Mouse (Mus musculus) neural tube, embryonic 13.5 days (tissue): ENCODE data around the gene Ulbp1. TPM values are rescaled to one million over a fixed set of nuclear protein-coding genes. Genes with fewer than 3 reads are reported as not detected.
A peak's percentile ranks its signal among the peaks of the same experiment; 100 is the strongest.

Experiments used
- ATAC-seq: fragments of 200-750 bp; cut with Nextera tagmentation; 2 replicates; pipeline ENCODE4 v1.8.0; 2017; ENCODE audit warnings: low read depth, mild to moderate bottlenecking, moderate TSS enrichment, moderate library complexity
- H3K27ac ChIP-seq: fragments of 300-500 bp; sonication (generic); replicated peaks from 2 replicates; pipeline ENCODE4 v1.5.1; 2015; ENCODE audit warnings: moderate library complexity, mild to moderate bottlenecking, inconsistent platforms
- H3K27me3 ChIP-seq: fragments of 300-500 bp; sonication (generic); 2 replicates; pipeline ENCODE4 v1.6.1; 2015; ENCODE audit warnings: mild to moderate bottlenecking, inconsistent platforms
- H3K36me3 ChIP-seq: fragments of 300-500 bp; sonication (generic); 2 replicates; pipeline ENCODE4 v1.6.1; 2015; ENCODE audit warnings: mild to moderate bottlenecking, inconsistent platforms
- H3K4me1 ChIP-seq: fragments of 300-500 bp; sonication (generic); replicated peaks from 2 replicates; pipeline ENCODE4 v1.6.1; 2015; ENCODE audit warnings: inconsistent platforms
- H3K4me2 ChIP-seq: fragments of 300-500 bp; sonication (generic); 2 replicates; pipeline ENCODE4 v1.6.1; 2015; ENCODE audit warnings: inconsistent platforms, mild to moderate bottlenecking, moderate library complexity
- H3K4me3 ChIP-seq: fragments of 300-500 bp; sonication (generic); 2 replicates; pipeline ENCODE4 v1.5.1; 2015; ENCODE audit warnings: mild to moderate bottlenecking, inconsistent platforms
- H3K9ac ChIP-seq: fragments of 300-500 bp; sonication (generic); 2 replicates; pipeline ENCODE4 v1.6.1; 2015; ENCODE audit warnings: moderate library complexity, mild to moderate bottlenecking, inconsistent platforms
- H3K9me3 ChIP-seq: fragments of 300-500 bp; sonication (generic); 2 replicates; pipeline ENCODE4 v1.6.1; 2016; ENCODE audit warnings: inconsistent platforms
- WGBS: fragments of 180-500 bp; shearing (Covaris S2); methylation state at CpG from one replicate; pipeline ENCODE4 v1.1.7; 2015; 5-methylcytosine and 5-hydroxymethylcytosine counted together
- polyA plus RNA-seq: library from polyadenylated mRNA; unstranded; fragments of >200 nt; fragmentation: Nextera tagmentation; extraction: Ambion mirVana; gene quantifications from 2 replicates; pipeline ENCODE4 v1.2.1, GENCODE M21; 2015

Ulbp1 gene
- polyA plus RNA-seq, 1 experiment from 2014 or later, result 0.71 TPM

DNA sequence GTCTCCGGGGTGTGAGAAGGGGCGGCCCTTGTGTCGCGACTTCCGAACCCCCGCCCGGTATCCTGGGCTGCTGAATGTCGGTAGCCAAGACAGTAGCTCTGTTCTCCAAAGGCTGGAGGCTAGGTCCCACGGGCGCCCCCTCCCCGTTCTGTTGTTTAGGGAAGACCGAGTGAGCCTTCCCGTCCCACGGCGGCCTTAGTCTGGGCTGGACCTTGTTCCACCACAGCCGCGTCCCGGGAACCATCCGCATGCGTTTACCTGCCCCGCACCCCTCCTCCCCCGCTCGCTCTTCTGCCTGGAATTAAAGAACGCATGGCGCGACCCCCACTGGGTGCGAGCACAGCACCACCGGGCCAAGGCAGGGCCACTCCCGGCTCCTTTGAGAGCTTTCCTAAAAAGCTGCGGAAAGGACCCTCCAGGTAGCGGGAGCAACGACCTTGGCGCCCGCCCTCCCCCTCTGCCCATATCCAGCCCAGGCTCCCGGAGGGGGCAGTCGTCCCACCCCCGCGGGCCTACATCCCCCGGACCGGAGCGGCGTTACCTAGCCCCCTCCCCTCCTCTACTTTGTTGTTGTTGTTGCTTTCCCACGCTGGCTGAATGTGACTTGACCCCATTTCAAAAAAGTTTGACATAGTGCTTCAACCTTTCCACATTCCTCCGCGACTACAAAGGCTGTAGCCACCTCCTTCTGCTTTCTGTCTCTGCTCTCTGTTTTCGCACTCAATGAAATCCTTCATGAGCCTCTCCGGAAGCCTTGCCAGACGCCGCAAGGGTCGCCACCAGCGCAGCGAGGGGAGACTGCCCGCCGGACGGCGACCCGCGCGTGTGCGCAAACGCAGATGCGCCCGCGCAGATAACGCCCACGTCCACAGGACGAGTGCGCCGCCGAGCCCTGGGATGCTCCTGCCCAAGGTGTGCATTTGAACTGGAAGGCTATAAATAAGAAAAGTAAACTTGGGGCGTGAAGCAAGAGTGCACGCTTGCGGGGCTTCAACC lies 81.2 kb downstream of the Ulbp1 start:
- Histone ChIP-seq H3K9me3 (no peaks in the 10 kb centered on the region), H3K4me3 (peak overlapping the region; percentile 63), H3K4me2 (peak overlapping the region; percentile 100), H3K4me1 (peaks cover 28% of the 10 kb centered on the region), H3K27me3 (peaks cover 49% of the 10 kb centered on the region), H3K36me3 (no peaks in the 10 kb centered on the region), H3K9ac (peak overlapping the region; percentile 65), H3K27ac (no peak overlapping the region)
- WGBS, result under 1% methylated on average over 73 of the region's 73 CpGs
- ATAC-seq, result peak; percentile 42; the same call in 1 of the 2 replicates

DNA sequence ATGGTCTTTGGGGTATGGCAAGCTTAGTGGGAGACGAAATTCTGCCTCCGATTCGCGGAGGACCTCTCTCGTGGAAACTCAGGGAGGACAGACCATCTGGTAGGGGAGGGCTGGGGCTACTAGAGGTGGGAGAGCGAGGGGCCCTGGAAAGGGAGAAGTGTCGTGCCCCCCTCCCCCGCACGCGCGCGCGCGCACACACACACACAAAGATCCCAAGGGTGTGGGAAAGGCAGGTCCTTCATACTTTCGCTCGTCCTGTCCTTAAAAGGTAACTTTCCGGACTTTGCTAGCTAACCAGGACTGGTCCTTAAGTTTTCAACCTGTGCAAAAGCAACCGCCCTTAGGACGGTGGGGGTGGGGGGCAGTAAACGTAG lies 81.9 kb downstream of the Ulbp1 start:
- WGBS, result under 1% methylated on average over 20 of the region's 20 CpGs
- H3K27me3 ChIP-seq, result peaks cover 49% of the 10 kb centered on the region
- peak overlapping the region; percentile 63 for H3K4me3 ChIP-seq
- peak overlapping the region; percentile 65 for H3K9ac ChIP-seq
- peak; percentile 46 for ATAC-seq
- no peaks in the 10 kb centered on the region for H3K9me3 ChIP-seq
- H3K36me3 ChIP-seq, result no peaks in the 10 kb centered on the region
- peaks cover 28% of the 10 kb centered on the region for H3K4me1 ChIP-seq
- peak overlapping the region; percentile 100 for H3K4me2 ChIP-seq
- H3K27ac ChIP-seq, result no peak overlapping the region

DNA sequence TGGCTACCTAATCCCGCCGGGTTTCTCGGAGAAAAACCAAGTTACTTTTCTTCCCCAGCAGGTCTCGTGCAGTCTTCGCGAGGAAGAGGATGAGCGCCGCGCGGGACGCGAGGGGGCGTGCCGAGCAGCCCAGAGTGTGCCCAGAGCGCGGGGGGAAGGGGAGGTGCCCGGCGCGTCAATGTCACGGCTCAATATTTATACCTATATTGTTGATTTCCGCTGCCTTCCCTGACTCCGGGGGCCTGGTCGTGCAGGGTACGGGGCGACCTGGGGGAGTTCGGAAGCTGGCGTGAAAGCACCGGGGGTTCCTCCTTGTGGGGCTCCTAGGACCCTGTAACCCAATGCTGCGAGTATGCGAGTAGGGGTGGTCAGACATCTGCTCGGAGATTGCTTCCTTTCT lies 82.3 kb downstream of the Ulbp1 start:
- peak; percentile 73; the same call in 1 of the 2 replicates for ATAC-seq
- peak overlapping the region; percentile 65 for H3K9ac ChIP-seq

More for the DNA sequence above, 82.3 kb downstream of the Ulbp1 start:
- H3K4me3 ChIP-seq, result peak overlapping the region; percentile 63
- WGBS, result under 1% methylated on average over 31 of the region's 31 CpGs
- no peak overlapping the region for H3K27ac ChIP-seq
- H3K27me3 ChIP-seq, result peaks cover 49% of the 10 kb centered on the region
- no peaks in the 10 kb centered on the region for H3K36me3 ChIP-seq
- peaks cover 28% of the 10 kb centered on the region for H3K4me1 ChIP-seq
- H3K9me3 ChIP-seq, result no peaks in the 10 kb centered on the region
- H3K4me2 ChIP-seq, result peak overlapping the region; percentile 100

Other genes with a start within 250 kb of the Ulbp1 start
- 31.1 and 31.7 TPM in 2 replicates for gene Lrp11, start 116.2 kb upstream of the Ulbp1 start, polyA plus RNA-seq
- gene Nup43, start 193.9 kb upstream of the Ulbp1 start, polyA plus RNA-seq, result 35.1 and 35.7 TPM in 2 replicates
- 184 and 187 TPM in 2 replicates for gene Pcmt1, start 207.5 kb upstream of the Ulbp1 start, polyA plus RNA-seq
- 9.8 and 9.9 TPM in 2 replicates for gene Lats1, start 207.6 kb upstream of the Ulbp1 start, polyA plus RNA-seq